Mouse (Mus musculus) naive thymus-derived CD4-positive, alpha-beta T cell, adult 2 months (primary cell): Measurements from ENCODE around the gene Gm12695.

ENCODE experiments used
- DNase-seq: peaks from one replicate; pipeline ENCODE4 v3.0.0-alpha.2; 2011; ENCODE audit warnings: low read depth

Gene Gm12695

GRCm38 (mm10) chr4:96697511-96698217 lies 87.3 kb downstream of the Gm12695 start:
- DNase-seq = no peak

GRCm38 (mm10) chr4:96696614-96697360 lies 88.2 kb downstream of the Gm12695 start:
- no peak for DNase-seq

- no peak for DNase-seq
Observed at GRCm38 (mm10) chr4:96687358-96687803, 97.6 kb downstream of the Gm12695 start.

GRCm38 (mm10) chr4:96683474-96683873 lies 101.5 kb downstream of the Gm12695 start:
- DNase-seq = no peak

- no peak for DNase-seq
Observed at GRCm38 (mm10) chr4:96680966-96681365, 104.0 kb downstream of the Gm12695 start.

- DNase-seq = no peak
Observed at GRCm38 (mm10) chr4:96680233-96680632, 104.8 kb downstream of the Gm12695 start.
